Mouse (Mus musculus): ENCODE results near the gene Cela1.

Gene Cela1

DNA sequence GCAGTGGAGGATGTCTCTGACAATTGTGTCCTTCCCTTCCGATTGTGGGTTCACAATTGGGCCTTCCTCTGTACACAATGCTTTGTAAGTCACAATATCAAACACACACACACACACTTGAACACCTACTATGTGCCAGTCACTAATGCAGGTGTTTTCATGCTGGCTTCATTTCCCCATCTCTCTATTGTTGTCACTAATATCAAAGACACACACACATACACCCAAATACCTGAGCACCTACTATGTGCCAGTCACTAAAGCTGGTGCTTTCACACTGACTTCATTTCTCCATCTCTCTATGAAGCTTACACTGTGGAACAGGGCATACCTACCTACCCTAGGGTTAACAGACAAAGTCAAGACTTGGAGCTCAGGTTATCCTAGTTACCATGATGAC lies 17.7 kb upstream of the Cela1 start:
- DNase-seq (ENCODE audit: low spot score in 2 of 2): no peak

- no peak for DNase-seq (ENCODE audit: low spot score in 2 of 2)
Observed at GRCm38 (mm10) chr15:100703913-100704312, 16.2 kb upstream of the Cela1 start.

- no peak for DNase-seq (ENCODE audit: low spot score in 2 of 2)
Observed at GRCm38 (mm10) chr15:100701856-100702255, 14.1 kb upstream of the Cela1 start.

DNA sequence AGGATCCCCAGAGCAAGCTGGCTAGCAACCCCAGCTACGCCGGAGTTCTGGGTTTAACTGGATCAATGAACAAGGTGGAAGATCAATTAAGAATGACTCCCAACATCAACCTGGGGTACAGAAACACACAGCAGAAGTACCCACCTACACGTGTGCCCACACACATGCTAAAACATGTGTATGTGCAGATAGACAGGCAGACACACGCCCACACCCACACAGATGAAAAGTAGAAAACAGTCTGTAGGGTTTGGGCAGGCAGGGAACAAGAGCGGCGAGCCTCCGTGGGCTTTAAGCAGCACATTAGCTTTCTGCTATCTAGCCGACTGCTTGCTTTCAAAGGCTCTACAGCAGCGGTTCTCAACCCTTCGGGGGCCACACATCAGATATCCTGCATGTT lies 13.4 kb upstream of the Cela1 start:
- DNase-seq (ENCODE audit: low spot score in 2 of 2): no peak

DNA sequence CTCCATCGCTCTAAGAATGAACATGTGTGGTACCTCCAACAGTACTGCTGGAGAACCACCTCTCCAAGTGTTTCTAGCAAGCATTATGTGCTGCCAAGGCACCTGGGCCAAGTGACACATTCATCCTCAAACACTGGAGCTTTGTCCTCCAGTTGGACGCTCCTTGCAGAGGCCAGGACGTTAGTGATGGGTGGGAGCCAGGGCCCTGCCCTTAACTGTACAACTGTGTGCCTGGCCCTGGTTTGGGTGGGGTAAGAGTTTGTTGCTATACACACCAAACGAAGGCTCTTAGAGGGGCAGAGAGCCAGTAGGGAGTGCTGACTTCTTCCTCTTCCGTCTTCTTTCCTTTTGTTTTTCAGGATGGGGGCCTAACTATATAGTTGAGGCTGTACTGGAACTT lies 12.7 kb upstream of the Cela1 start:
- DNase-seq (ENCODE audit: low spot score in 2 of 2): no peak

- DNase-seq (ENCODE audit: low spot score in 2 of 2): no peak
Observed at GRCm38 (mm10) chr15:100699386-100699785, 11.7 kb upstream of the Cela1 start.

GRCm38 (mm10) chr15:100698078-100698477 lies 10.4 kb upstream of the Cela1 start:
- DNase-seq (ENCODE audit: low spot score in 2 of 2): no peak

DNA sequence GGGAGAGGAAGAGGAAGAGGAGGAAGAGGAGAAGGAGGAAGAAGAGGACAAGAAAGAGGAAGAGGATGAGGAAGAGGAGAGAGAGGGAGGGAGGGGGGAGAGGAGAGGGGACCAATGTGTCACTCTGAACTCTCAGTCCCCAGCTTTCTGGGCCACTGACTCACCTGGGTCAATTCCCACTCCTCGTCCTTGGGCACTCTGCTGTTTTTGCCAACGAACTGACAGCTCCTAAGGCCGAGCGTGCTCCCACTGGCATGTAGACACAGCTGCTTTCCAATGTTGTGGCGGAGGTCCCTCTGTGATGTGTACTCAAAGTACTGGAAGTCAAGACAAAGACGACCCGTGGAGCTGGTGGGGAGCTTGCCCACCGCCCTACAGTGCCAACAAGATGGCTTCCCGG lies 6.7 kb upstream of the Cela1 start:
- DNase-seq (ENCODE audit: low spot score in 2 of 2): no peak

GRCm38 (mm10) chr15:100691990-100692389 lies 4.3 kb upstream of the Cela1 start:
- DNase-seq (ENCODE audit: low spot score in 2 of 2): no peak

GRCm38 (mm10) chr15:100686989-100687388 lies 732 bp downstream of the Cela1 start:
- no peak for DNase-seq (ENCODE audit: low spot score in 2 of 2)

DNA sequence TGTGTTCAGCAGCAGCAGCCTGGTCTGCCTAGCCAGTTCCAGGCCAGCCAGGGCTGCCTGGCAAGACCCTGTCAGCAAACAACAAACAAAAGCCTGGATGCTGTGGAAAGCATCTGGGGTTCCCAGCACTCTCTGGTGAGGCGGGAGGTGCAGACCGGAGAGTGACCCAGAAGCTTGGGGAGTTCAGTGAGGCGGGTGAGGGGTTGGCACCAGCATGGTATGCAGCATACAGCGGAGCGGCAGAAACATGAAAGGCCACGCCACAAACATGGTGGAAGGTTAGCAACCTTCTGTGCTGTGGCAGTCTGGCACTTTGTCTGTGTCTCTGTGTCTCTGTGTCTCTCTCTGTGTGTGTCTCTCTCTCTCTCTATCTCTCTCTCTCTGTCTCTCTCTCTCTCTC lies 1.3 kb downstream of the Cela1 start:
- no peak for DNase-seq (ENCODE audit: low spot score in 2 of 2)

GRCm38 (mm10) chr15:100685849-100686248 lies 1.9 kb downstream of the Cela1 start:
- no peak for DNase-seq (ENCODE audit: low spot score in 2 of 2)

DNA sequence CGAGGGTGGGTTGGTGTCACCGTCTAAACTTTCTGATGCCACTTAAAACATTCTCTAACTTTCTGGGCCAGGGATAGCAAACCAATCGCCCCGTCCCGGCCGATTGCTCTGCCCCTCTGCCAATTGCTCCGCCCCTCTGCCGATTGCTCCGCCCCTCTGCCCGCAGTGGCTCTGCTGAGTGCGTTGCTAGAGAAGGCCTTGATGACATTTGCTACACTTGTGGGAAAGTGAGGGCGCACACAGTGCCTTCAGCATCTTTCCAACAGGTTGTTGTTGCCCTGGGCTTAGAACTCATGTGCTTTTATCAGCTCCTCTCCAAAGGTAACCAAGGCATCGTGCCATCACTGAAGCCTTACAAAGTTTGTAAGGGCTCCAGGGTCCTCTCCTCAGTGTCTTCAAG lies 2.5 kb downstream of the Cela1 start:
- no peak for DNase-seq (ENCODE audit: low spot score in 2 of 2)

DNA sequence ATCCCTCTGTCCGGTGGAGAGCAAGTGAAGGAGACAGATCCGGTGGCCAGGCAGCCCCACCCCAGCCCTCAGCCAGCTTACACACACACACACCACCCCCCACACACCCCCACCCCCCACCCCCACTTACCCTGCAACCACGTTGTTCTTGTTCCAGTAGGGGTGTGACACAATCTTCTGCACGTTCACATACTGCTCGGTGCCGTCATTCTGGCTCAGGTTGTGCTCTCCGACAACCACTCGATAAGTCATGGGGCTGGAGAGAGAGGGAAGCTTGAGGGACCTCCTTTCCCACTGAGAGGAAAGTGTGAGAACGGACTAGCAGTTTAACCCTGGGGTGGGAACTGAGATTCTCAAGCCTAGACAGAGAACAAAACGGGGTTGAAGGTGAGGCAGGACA lies 3.3 kb downstream of the Cela1 start:
- no peak for DNase-seq (ENCODE audit: low spot score in 2 of 2)

DNA sequence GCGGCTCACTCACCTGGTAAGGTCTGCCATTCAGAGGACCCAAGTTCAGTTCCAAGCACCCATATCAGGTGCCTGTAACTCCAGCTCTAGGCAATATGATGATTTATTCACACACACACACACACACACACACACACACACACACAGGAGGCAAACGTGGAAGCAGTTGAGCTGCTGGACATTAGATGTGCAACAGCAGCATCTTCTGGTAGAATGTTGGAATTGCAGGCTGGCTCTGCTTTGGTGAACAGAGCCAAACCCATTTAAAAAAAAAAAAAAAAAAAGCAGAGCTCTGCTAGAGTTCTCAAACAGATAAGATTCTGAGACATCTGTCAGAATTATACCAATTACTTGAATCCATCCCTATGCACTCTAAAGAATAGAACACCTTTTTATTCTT lies 4.7 kb downstream of the Cela1 start:
- DNase-seq (ENCODE audit: low spot score in 2 of 2): peak; percentile 60 to 79

DNA sequence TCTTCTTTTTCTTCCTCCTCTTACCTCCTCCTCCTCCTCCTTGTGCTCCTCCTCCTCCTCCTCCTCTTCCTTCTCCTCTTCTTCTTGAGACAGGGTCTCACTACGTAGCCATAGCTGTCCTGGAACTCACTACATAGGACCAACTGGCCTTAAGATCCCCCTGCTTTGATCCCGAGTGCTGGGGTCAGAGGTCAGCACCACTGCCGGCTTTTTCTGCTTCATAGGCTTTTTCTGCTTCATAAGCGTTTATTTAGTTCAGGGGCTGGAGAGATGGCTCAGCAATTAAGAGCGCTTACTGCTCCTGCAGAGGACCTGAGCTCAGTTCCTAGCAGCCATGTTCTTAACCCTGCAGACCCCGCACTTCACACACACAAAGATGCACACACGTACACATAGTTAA lies 6.0 kb downstream of the Cela1 start:
- DNase-seq (ENCODE audit: low spot score in 2 of 2): no peak

DNA sequence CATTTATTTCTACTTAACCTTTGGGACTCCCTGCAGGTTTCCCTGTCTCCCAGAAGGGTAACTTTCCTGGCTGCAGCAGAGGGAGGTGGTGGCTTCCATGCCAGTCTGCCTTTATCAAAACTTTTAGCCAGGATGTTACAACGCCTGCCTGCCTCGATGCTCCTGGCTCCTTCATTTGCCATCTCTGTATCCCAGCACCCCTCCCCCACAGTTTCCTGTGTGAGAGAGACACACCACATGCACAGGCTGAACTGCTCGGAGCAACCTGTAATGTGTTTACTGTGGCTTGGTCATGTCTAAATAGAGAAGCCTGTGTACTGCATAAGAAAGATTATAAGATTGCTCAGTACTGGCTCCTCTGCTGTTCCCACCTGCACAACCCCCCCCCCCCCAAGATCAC lies 7.3 kb downstream of the Cela1 start:
- no peak for DNase-seq (ENCODE audit: low spot score in 2 of 2)

GRCm38 (mm10) chr15:100679005-100679404 lies 8.7 kb downstream of the Cela1 start:
- no peak for DNase-seq (ENCODE audit: low spot score in 2 of 2)

DNA sequence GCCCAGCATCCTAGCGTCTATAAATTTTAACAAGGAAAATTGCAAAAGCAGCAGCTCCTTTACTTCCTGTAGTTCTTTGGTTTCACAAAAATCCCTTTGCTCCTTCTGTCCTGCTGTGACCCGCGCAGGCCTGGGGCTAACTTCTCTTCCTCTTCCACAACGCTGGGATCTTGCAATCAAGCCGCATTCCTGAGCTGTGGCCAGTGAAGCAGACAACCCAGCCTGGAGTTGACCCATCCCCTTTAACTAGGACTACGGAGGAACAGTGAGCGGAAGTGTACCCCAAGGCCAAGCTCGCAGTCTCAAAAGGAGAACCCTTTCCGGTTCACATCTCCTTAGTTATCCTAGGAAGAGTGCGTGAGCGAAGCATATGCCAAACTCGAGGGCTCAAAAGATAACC lies 9.1 kb downstream of the Cela1 start:
- DNase-seq (ENCODE audit: low spot score in 2 of 2): no peak

DNA sequence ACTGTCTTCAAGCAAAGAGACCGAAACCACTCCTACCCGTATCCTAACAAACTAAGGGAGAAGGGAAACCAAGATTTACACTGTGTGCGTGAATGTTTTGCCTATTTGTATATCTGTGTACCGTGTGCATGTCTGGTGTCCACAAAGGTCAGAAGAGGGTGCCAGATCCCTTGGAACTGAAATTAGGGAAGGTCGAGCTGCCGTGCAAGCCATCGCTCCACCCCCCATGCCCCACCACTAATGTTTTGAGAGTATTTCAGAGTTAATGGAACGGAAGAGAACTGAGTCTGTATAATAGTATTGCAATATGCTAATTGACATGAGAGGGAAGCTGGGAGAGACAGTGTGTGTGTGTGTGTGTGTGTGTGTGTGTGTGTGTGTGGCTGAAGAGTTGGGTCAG lies 10.0 kb downstream of the Cela1 start:
- DNase-seq (ENCODE audit: low spot score in 2 of 2): no peak

DNA sequence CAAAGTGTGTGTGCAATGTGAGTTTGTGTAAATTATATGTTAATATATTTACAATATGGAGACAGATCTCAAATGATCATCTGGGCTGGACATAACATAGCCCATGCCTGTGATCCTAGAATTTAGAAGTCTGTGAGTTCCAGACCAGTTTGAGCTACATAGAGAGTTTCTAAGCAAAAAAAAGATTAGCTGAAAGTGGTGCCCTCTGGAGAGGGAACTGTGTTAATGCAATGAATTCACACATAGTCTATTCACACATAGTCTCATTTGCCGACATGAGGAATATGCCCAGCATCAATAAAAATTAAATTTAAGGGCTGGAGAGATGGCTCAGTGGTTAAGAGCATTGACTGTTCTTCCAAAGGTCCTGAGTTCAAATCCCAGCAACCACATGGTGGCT lies 11.2 kb downstream of the Cela1 start:
- DNase-seq (ENCODE audit: low spot score in 2 of 2): no peak

DNA sequence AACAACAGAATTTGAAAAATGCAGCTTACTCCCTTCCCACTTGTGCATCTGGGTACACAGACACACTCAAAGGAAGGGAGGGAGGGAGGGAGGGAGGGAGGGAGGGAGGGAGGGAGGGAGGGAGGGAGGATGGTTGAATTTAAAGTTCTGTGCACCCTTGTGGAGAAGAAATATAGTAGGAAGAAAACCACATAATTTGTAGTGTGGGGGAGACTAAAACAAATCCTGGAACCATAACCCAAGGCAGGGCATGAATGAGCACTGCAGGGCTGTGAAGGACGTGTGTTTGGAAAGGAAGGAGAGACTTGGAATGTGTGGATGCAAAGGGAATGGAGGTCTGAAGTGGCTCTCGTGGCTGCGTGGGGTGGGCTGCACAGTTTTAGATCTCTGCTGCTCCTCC lies 12.2 kb downstream of the Cela1 start:
- no peak for DNase-seq (ENCODE audit: low spot score in 2 of 2)

DNA sequence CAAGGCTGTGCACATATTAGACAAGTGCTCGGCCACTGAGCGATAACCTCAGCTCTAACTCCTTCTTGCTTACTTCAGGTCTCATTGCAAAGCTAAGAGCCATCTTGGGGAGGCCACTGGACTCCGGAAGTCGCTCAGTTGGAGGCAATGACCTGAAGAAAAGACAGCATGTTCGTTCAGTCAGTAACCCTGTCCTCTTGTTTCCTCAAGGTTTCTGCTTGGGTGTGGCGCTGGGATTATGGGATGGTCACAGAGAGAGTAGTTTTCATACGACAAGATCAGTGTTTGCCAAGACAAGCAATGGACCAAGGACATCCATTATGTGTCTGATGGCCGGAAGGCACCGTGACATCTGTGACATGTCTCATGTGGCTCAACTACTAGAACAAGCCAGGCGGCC lies 13.2 kb downstream of the Cela1 start:
- DNase-seq (ENCODE audit: low spot score in 2 of 2): no peak

GRCm38 (mm10) chr15:100673585-100674391 lies 13.9 kb downstream of the Cela1 start:
- DNase-seq (ENCODE audit: low spot score in 2 of 2): no peak
